Mouse (Mus musculus) myocyte (in vitro differentiated cells): ENCODE results near the gene Hnrnpu.

Experiments used
- CEBPB ChIP-seq: IDR thresholded peaks from 2 replicates; pipeline ENCODE4 v1.6.1; 2011; ENCODE audit warnings: mild to moderate bottlenecking, moderate library complexity; ENCODE audit not compliant: poor library complexity, insufficient read depth, severe bottlenecking
- E2F4 ChIP-seq: IDR thresholded peaks from one replicate; pipeline ENCODE4 v1.6.1; 2011; ENCODE audit warnings: mild to moderate bottlenecking, control low read depth, moderate library complexity; ENCODE audit not compliant: insufficient read depth
- MYOD1 ChIP-seq, 3 experiments: IDR thresholded peaks; one replicate each; pipeline ENCODE4 v1.6.1; 2011; ENCODE audit warnings: control low read depth in 2 of 3, low read depth in 2 of 3, mild to moderate bottlenecking in 2 of 3, moderate library complexity in 1 of 3; ENCODE audit not compliant: insufficient read length in 2 of 3, control insufficient read depth in 1 of 3
- MYOG ChIP-seq, 3 experiments: IDR thresholded peaks; one replicate each; pipeline ENCODE4 v1.6.1; 2011; ENCODE audit warnings: control low read depth in 2 of 3, low read depth in 2 of 3, mild to moderate bottlenecking in 2 of 3; ENCODE audit not compliant: insufficient read length in 2 of 3, control insufficient read depth in 1 of 3, insufficient read depth in 1 of 3
- POLR2A ChIP-seq: IDR thresholded peaks from one replicate; pipeline ENCODE4 v1.6.1; 2011; ENCODE audit warnings: low read depth, mild to moderate bottlenecking, control low read depth, moderate library complexity; ENCODE audit not compliant: insufficient read length
- POLR2AphosphoS2 ChIP-seq: IDR thresholded peaks from one replicate; pipeline ENCODE4 v1.6.1; 2011; ENCODE audit warnings: low read depth, control low read depth; ENCODE audit not compliant: insufficient read length
- SRF ChIP-seq: IDR thresholded peaks from one replicate; pipeline ENCODE4 v1.6.1; 2011; ENCODE audit warnings: low read depth; ENCODE audit not compliant: control insufficient read depth, insufficient read length
- TCF12 ChIP-seq: IDR thresholded peaks from one replicate; pipeline ENCODE4 v1.6.1; 2011; ENCODE audit warnings: mild to moderate bottlenecking, control low read depth; ENCODE audit not compliant: poor library complexity, insufficient read depth, severe bottlenecking
- TCF3 ChIP-seq: IDR thresholded peaks from one replicate; pipeline ENCODE4 v1.6.1; 2011; ENCODE audit warnings: low read depth, control low read depth; ENCODE audit not compliant: insufficient read length
- USF1 ChIP-seq: IDR thresholded peaks from one replicate; pipeline ENCODE4 v1.6.1; 2011; ENCODE audit warnings: low read depth, mild to moderate bottlenecking, control low read depth, moderate library complexity

DNA sequence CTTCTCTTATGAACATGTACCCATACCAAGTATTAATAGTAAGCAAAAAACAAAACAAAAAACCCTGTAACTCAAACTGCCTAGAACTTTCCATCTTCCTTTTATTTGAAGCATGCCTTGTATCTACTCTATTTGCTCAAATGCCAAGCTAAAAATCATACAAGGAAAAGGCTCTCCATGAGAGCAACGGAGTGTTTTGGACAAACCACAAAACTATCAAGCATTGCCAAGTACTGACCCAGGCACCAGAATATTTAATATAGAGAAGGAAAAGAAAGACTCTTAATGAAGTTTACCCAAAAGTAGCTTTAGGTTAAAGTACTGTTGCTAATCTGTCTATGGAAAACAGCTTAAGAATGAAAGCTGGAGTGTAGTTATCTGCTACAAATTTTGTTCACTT, 11.2 kb downstream of the Hnrnpu start:
- TF ChIP-seq POLR2A = no peak
- no peak for TF ChIP-seq MYOG (IDR thresholded peaks at IDR 0.05; ENCODE audit: control insufficient read depth in 1 of 3, insufficient read depth in 1 of 3, insufficient read length in 2 of 3, low read depth in 2 of 3)
- no peak for TF ChIP-seq CEBPB
- no peak for TF ChIP-seq TCF12
- TF ChIP-seq POLR2AphosphoS2 = no peak
- TF ChIP-seq E2F4 = no peak
- TF ChIP-seq TCF3 = no peak
- no peak for TF ChIP-seq USF1
- TF ChIP-seq MYOD1 (IDR thresholded peaks at IDR 0.05; ENCODE audit: control insufficient read depth in 1 of 3, insufficient read length in 2 of 3, low read depth in 2 of 3) = no peak
- TF ChIP-seq SRF = no peak
